Mouse (Mus musculus): ENCODE results near the gene Nhsl2. TPM values are rescaled to one million over a fixed set of nuclear protein-coding genes. Genes with fewer than 3 reads are reported as not detected.

The Nhsl2 gene
- polyA plus RNA-seq, 1 experiment from 2014 or later = 16.8 TPM

GRCm38 (mm10) chrX:102053371-102053770 lies 204.2 kb downstream of the Nhsl2 start:
- H3K4me1 ChIP-seq (replicated peaks) = no peaks in the 10 kb centered on the region
- H3K36me3 ChIP-seq = no peaks in the 10 kb centered on the region
- no peak overlapping the region for H3K9ac ChIP-seq (replicated peaks)
- H3K4me2 ChIP-seq = no peak overlapping the region
- no peak for ATAC-seq (ENCODE audit: insufficient number of reproducible peaks, insufficient read depth, low FRiP score, low TSS enrichment, low read depth)
- no peak overlapping the region for H3K27ac ChIP-seq
- H3K27me3 ChIP-seq = peaks cover 29% of the 10 kb centered on the region; the same call in 1 of the 2 replicates
- 90% methylated on average over 2 of the region's 2 CpGs for WGBS
- H3K9me3 ChIP-seq = no peaks in the 10 kb centered on the region
- no peak overlapping the region for H3K4me3 ChIP-seq (replicated peaks)

GRCm38 (mm10) chrX:102054009-102054408 lies 204.8 kb downstream of the Nhsl2 start:
- Histone ChIP-seq H3K36me3 (no peaks in the 10 kb centered on the region), H3K4me3 (replicated peaks) (no peak overlapping the region), H3K4me1 (replicated peaks) (no peaks in the 10 kb centered on the region), H3K9me3 (no peaks in the 10 kb centered on the region), H3K27me3 (peaks cover 28% of the 10 kb centered on the region; the same call in 1 of the 2 replicates), H3K27ac (no peak overlapping the region), H3K4me2 (no peak overlapping the region), H3K9ac (replicated peaks) (no peak overlapping the region)
- ATAC-seq (ENCODE audit: insufficient number of reproducible peaks, insufficient read depth, low FRiP score, low TSS enrichment, low read depth) = no peak
- WGBS = 90% methylated on average over 4 of the region's 4 CpGs

GRCm38 (mm10) chrX:102059437-102059836 lies 210.3 kb downstream of the Nhsl2 start:
- Histone ChIP-seq H3K36me3 (no peaks in the 10 kb centered on the region), H3K4me1 (replicated peaks) (peaks cover 10% of the 10 kb centered on the region; the same call in 1 of the 2 replicates), H3K4me2 (no peak overlapping the region), H3K9me3 (no peaks in the 10 kb centered on the region), H3K27ac (no peak overlapping the region), H3K27me3 (peaks cover 25% of the 10 kb centered on the region), H3K9ac (replicated peaks) (no peak overlapping the region), H3K4me3 (replicated peaks) (no peak overlapping the region)
- ATAC-seq (ENCODE audit: insufficient number of reproducible peaks, insufficient read depth, low FRiP score, low TSS enrichment, low read depth) = no peak
- WGBS = 69% methylated on average over 9 of the region's 9 CpGs

DNA sequence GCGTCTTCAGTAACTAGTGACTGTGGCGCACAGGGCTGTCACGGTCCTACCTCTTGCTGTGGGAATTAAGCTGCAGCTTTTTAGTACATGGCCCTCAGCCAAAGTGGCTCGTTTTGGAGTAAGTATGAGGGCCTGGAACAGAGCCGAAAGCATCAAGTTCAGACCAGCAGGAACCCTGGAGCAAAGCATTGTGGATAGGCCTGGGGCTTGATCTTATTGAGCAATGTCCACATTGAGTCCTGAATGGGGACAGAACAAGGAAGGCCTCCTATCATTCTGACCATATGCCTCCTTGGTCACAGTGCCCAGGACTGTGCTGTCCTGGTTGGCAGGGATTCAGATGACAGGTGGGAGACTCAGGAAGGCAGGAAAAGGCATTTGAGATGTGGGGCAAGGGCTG lies 211.1 kb downstream of the Nhsl2 start:
- H3K27ac ChIP-seq = no peak overlapping the region
- H3K27me3 ChIP-seq = peaks cover 25% of the 10 kb centered on the region
- no peaks in the 10 kb centered on the region for H3K36me3 ChIP-seq
- peaks cover 17% of the 10 kb centered on the region for H3K4me1 ChIP-seq (replicated peaks)
- no peaks in the 10 kb centered on the region for H3K9me3 ChIP-seq
- H3K4me2 ChIP-seq = no peak overlapping the region
- no peak for ATAC-seq (ENCODE audit: insufficient number of reproducible peaks, insufficient read depth, low FRiP score, low TSS enrichment, low read depth)
- no peak overlapping the region for H3K4me3 ChIP-seq (replicated peaks)
- no peak overlapping the region for H3K9ac ChIP-seq (replicated peaks)
- 83% methylated on average over 5 of the region's 5 CpGs for WGBS

- H3K4me2 ChIP-seq = no peak overlapping the region
- H3K4me1 ChIP-seq (replicated peaks) = peaks cover 20% of the 10 kb centered on the region
- no peak for ATAC-seq (ENCODE audit: insufficient number of reproducible peaks, insufficient read depth, low FRiP score, low TSS enrichment, low read depth)
- H3K27ac ChIP-seq = no peak overlapping the region
- no peaks in the 10 kb centered on the region for H3K9me3 ChIP-seq
- no peak overlapping the region for H3K9ac ChIP-seq (replicated peaks)
- no peak overlapping the region for H3K4me3 ChIP-seq (replicated peaks)
- 35% methylated on average over 2 of the region's 2 CpGs for WGBS
- H3K36me3 ChIP-seq = no peaks in the 10 kb centered on the region
- peaks cover 30% of the 10 kb centered on the region for H3K27me3 ChIP-seq
Observed at GRCm38 (mm10) chrX:102060891-102061290, 211.7 kb downstream of the Nhsl2 start.

- peak; percentile 32; the same call in 1 of the 2 replicates for ATAC-seq (ENCODE audit: insufficient number of reproducible peaks, insufficient read depth, low FRiP score, low TSS enrichment, low read depth)
- Histone ChIP-seq H3K4me3 (replicated peaks) (no peak overlapping the region), H3K9ac (replicated peaks) (no peak overlapping the region), H3K36me3 (no peaks in the 10 kb centered on the region), H3K27ac (0 out of 2 replicates have a peak overlapping the region, but pooled peaks have one; percentile 35), H3K27me3 (peaks cover 47% of the 10 kb centered on the region), H3K4me1 (replicated peaks) (peaks cover 20% of the 10 kb centered on the region), H3K9me3 (no peaks in the 10 kb centered on the region), H3K4me2 (no peak overlapping the region)
- 49% methylated on average over 3 of the region's 3 CpGs for WGBS
Observed at GRCm38 (mm10) chrX:102064062-102064461, 214.9 kb downstream of the Nhsl2 start.

GRCm38 (mm10) chrX:102065213-102065775 lies 216.1 kb downstream of the Nhsl2 start:
- no peak for ATAC-seq (ENCODE audit: insufficient number of reproducible peaks, insufficient read depth, low FRiP score, low TSS enrichment, low read depth)
- Histone ChIP-seq H3K4me1 (replicated peaks) (peaks cover 20% of the 10 kb centered on the region), H3K9ac (replicated peaks) (no peak overlapping the region), H3K9me3 (no peaks in the 10 kb centered on the region), H3K27me3 (peaks cover 58% of the 10 kb centered on the region), H3K4me3 (replicated peaks) (no peak overlapping the region), H3K36me3 (no peaks in the 10 kb centered on the region), H3K27ac (no peak overlapping the region), H3K4me2 (no peak overlapping the region)
- 46% methylated on average over 4 of the region's 4 CpGs for WGBS

DNA sequence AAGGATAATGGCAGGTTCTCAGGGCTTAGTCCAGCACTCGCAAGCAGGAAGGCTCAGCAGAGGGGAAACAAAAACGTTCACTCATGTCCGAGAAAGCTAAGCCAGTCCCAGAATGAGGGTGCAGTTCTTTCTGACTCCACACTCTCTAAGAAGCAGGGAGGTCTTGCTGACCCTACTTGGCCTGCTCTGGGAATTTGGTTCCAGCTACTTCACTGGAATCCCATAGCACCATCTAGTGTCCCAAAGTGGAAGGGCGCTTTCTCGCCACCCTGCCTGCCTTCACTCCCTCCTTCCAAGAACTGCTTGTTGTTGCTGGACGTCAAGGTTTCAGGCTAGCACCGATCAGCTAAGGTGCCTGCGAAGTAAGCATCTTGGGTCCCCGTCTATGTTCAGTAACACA lies 216.9 kb downstream of the Nhsl2 start:
- H3K4me3 ChIP-seq (replicated peaks) = no peak overlapping the region
- H3K27ac ChIP-seq = no peak overlapping the region
- H3K9ac ChIP-seq (replicated peaks) = no peak overlapping the region
- no peaks in the 10 kb centered on the region for H3K36me3 ChIP-seq
- ATAC-seq (ENCODE audit: insufficient number of reproducible peaks, insufficient read depth, low FRiP score, low TSS enrichment, low read depth) = no peak
- 16% methylated on average over 9 of the region's 9 CpGs for WGBS
- H3K9me3 ChIP-seq = no peaks in the 10 kb centered on the region
- peaks cover 64% of the 10 kb centered on the region for H3K27me3 ChIP-seq
- peaks cover 20% of the 10 kb centered on the region for H3K4me1 ChIP-seq (replicated peaks)
- H3K4me2 ChIP-seq = no peak overlapping the region

DNA sequence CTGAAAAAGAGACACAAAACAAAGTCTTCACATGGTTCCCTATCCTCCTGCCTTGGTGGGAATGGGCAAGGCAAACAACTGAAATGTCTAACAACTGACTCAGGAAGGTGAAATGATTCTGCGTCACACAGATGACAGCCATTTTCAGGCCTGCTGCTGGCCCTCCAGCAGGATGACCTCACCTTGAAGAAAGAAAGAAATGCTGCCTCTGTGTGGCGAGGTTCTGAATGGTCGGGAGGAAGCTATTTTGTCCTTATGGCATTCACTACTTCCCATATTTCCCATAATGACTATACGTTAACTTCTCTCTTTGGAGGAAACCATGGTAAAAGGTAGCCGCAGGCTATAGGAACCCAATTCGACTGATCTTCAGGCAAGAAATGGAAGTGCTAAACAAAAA lies 217.9 kb downstream of the Nhsl2 start:
- peaks cover 25% of the 10 kb centered on the region for H3K4me1 ChIP-seq (replicated peaks)
- H3K9ac ChIP-seq (replicated peaks) = no peak overlapping the region
- H3K4me2 ChIP-seq = no peak overlapping the region
- peaks cover 66% of the 10 kb centered on the region for H3K27me3 ChIP-seq
- H3K27ac ChIP-seq = no peak overlapping the region
- ATAC-seq (ENCODE audit: insufficient number of reproducible peaks, insufficient read depth, low FRiP score, low TSS enrichment, low read depth) = no peak
- no peaks in the 10 kb centered on the region for H3K9me3 ChIP-seq
- H3K36me3 ChIP-seq = no peaks in the 10 kb centered on the region
- WGBS = 69% methylated on average over 6 of the region's 6 CpGs
- no peak overlapping the region for H3K4me3 ChIP-seq (replicated peaks)

DNA sequence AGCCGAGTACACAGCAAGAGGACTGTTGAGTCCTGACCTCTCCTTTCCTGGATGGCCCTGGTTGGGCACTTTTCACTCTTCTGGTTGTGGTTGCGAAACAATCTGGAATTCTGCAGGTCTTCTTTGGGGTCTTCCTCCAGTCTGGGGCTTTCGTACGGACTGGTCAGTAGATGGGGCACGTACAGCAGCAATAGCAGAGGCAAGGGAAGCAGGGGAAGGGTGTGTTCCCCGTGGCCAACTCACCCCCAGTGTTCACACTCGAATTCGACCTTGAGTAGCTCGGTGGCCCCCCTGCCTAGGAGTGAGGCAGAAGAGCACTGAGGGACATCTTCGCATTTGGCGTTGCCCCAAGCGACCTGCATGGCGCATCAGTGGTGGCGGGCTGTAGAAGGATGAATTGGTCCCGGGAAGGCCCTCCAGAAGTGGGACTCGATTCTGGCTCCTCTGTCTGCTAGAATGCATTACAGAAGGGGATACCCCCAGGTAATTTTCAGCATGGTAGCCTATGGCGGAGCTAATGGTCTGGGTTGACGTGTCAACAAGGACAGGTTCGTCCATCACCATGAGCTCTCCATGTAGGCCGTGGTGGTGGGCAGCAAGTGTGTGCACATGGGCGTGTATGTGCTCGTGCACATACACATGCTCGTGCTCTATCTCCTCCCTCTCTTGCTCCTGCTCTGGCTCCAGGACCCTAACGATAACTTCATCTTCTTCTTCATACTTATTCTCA lies 219.8 kb downstream of the Nhsl2 start:
- Histone ChIP-seq H3K4me2 (peak overlapping the region; percentile 62; the same call in 1 of the 2 replicates), H3K9me3 (no peaks in the 10 kb centered on the region), H3K27ac (no peak overlapping the region), H3K9ac (replicated peaks) (no peak overlapping the region), H3K27me3 (peaks cover 71% of the 10 kb centered on the region), H3K36me3 (no peaks in the 10 kb centered on the region), H3K4me1 (replicated peaks) (peaks cover 18% of the 10 kb centered on the region), H3K4me3 (replicated peaks) (no peak overlapping the region)
- 94% methylated on average over 24 of the region's 24 CpGs for WGBS
- ATAC-seq (ENCODE audit: insufficient number of reproducible peaks, insufficient read depth, low FRiP score, low TSS enrichment, low read depth) = no peak

DNA sequence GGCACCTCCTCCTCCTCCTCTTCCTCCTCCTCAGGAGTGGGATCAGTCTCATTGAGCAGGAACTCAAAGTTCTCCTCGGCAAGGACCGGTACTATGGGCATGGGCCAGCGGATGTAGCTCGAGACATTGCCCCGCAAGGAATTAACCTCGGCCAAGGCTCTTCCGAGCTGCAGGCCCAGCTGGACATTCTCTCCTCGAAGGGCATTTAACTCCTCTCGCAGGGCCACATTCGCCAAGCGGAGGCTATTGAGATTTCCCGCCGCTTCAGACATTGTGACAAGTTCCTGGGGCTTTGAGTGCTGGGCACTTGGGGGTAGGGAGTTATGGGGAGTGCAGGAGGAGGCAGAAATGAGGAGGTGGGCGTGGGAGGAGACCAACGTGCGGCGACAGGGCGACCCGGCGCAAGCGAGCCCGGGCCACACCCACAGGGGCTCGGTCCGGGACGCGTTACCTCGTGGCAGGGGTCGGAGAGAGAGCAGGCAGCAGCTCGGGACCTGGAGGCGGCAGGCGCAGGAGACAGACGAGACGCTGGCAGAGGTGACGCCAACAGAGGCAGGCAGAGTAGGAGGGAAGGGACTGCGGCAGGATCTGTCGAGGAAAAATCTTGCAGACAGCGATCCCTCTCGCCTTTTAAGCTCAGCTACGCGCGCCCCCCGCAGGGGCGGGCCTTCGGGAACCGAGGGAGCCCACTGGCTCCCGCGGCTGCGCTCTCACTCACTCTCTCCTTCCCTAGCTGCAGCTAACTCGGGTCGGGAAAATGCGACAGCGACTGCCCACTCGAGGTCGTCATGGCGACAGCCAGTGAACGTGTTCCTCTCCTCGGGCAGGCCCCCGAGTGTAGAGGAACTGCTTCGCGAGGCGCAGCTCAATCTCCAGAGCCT lies 221.6 kb downstream of the Nhsl2 start, which contains the start of gene Rtl5:
Rtl5 (minus strand) TSS at position 714 of the 881 bp plus-strand sequence.
- Histone ChIP-seq H3K4me3 (replicated peaks) (peak within 1 kb of the TSS; percentile 48), H3K36me3 (no peaks in the 10 kb centered on the region), H3K4me2 (peak within 1 kb of the TSS; percentile 62), H3K27me3 (peaks cover 79% of the 10 kb centered on the region), H3K9ac (replicated peaks) (peak within 1 kb of the TSS; percentile 60), H3K27ac (peak within 1 kb of the TSS; percentile 87), H3K4me1 (replicated peaks) (peaks cover 5% of the 10 kb centered on the region; the same call in 1 of the 2 replicates), H3K9me3 (no peaks in the 10 kb centered on the region)
- ATAC-seq (ENCODE audit: insufficient number of reproducible peaks, insufficient read depth, low FRiP score, low TSS enrichment, low read depth) = peak; percentile 90
- 20% methylated on average over 60 of the region's 61 CpGs for WGBS

Measured in limb, embryonic 12.5 days (tissue).